Comparison of ENCODE assay signal across 28 mouse cellular contexts in genomic region chr8:114563361-114563760, GRCm38 (mm10).
"Had no signal": no experiment of that assay in that cellular context is flagged by ENCODE, and none has a peak within 500 bp of the region (broad histone marks: within the 10 kb centered on the region; RNA-seq: fewer than 3 reads in every experiment).

No protein-coding gene starts in this region.

- H3K36me3 ChIP-seq: limb, embryonic 10.5 days; limb, embryonic 12.5 days; limb, embryonic 13.5 days; limb, embryonic 15.5 days; liver, embryonic 12.5 days; liver, embryonic 13.5 days; liver, embryonic 15.5 days; lung, embryonic 15.5 days; midbrain, embryonic 10.5 days; midbrain, embryonic 12.5 days; midbrain, embryonic 13.5 days; midbrain, embryonic 15.5 days; neural tube, embryonic 12.5 days had no signal

- H3K4me1 ChIP-seq: liver, embryonic 12.5 days; liver, embryonic 13.5 days; liver, embryonic 15.5 days; megakaryocyte, embryonic 14.5 days; midbrain, embryonic 15.5 days had no signal

- H3K27me3 ChIP-seq: liver, embryonic 12.5 days; liver, embryonic 13.5 days; liver, embryonic 15.5 days; lung, embryonic 15.5 days; megakaryocyte, embryonic 14.5 days; midbrain, embryonic 12.5 days; midbrain, embryonic 15.5 days; neural tube, embryonic 12.5 days had no signal

- H3K4me3 ChIP-seq: left cerebral cortex, adult 2 months; limb, embryonic 10.5 days; limb, embryonic 12.5 days; limb, embryonic 13.5 days; limb, embryonic 15.5 days; liver, embryonic 12.5 days; liver, embryonic 13.5 days; liver, embryonic 15.5 days; lung, embryonic 15.5 days; megakaryocyte, embryonic 14.5 days; midbrain, embryonic 10.5 days; midbrain, embryonic 12.5 days; midbrain, embryonic 13.5 days; midbrain, embryonic 15.5 days; myocyte; neural tube, embryonic 12.5 days had no signal

- H3K9ac ChIP-seq: limb, embryonic 12.5 days; limb, embryonic 13.5 days; limb, embryonic 15.5 days; liver, embryonic 12.5 days; liver, embryonic 13.5 days; liver, embryonic 14.5 days; liver, embryonic 15.5 days; liver, postnatal 0 days; lung, embryonic 14.5 days; lung, embryonic 15.5 days; midbrain, embryonic 12.5 days; midbrain, embryonic 13.5 days; midbrain, embryonic 15.5 days; neural tube, embryonic 12.5 days had no signal

- H3K27ac ChIP-seq: left cerebral cortex, adult 2 months; limb, embryonic 10.5 days; limb, embryonic 12.5 days; limb, embryonic 13.5 days; limb, embryonic 15.5 days; liver, embryonic 12.5 days; liver, embryonic 13.5 days; liver, embryonic 14.5 days; liver, embryonic 15.5 days; lung, embryonic 15.5 days; macrophage; midbrain, embryonic 10.5 days; midbrain, embryonic 12.5 days; midbrain, embryonic 13.5 days; midbrain, embryonic 15.5 days; neural tube, embryonic 12.5 days had no signal

- DNase-seq: left cerebral cortex, postnatal 4 days; liver, embryonic 13.5 days; liver, postnatal 0 days; lung, adult 18-20 months; lung, adult 2 months; lung, embryonic 14.5 days; lung, postnatal 10 days; lung, postnatal 14 days; lung, postnatal 36 days; lung, postnatal 4 days; midbrain, embryonic 14.5 days had no signal
